Mouse (Mus musculus) spleen, adult 2 months (tissue): ENCODE data around the gene Cnga3.

Experiments
- CTCF ChIP-seq: fragments of 200-500 bp; IDR thresholded peaks from 2 replicates; pipeline ENCODE4 v1.5.1; 2011; ENCODE audit warnings: mild to moderate bottlenecking, inconsistent platforms; ENCODE audit not compliant: insufficient read depth, insufficient read length, insufficient replicate concordance; ENCODE audit errors: extremely low read depth
- POLR2A ChIP-seq: fragments of 200-500 bp; IDR thresholded peaks from 2 replicates; pipeline ENCODE4 v1.6.1; 2011; ENCODE audit warnings: low read depth, low read length, inconsistent platforms

DNA sequence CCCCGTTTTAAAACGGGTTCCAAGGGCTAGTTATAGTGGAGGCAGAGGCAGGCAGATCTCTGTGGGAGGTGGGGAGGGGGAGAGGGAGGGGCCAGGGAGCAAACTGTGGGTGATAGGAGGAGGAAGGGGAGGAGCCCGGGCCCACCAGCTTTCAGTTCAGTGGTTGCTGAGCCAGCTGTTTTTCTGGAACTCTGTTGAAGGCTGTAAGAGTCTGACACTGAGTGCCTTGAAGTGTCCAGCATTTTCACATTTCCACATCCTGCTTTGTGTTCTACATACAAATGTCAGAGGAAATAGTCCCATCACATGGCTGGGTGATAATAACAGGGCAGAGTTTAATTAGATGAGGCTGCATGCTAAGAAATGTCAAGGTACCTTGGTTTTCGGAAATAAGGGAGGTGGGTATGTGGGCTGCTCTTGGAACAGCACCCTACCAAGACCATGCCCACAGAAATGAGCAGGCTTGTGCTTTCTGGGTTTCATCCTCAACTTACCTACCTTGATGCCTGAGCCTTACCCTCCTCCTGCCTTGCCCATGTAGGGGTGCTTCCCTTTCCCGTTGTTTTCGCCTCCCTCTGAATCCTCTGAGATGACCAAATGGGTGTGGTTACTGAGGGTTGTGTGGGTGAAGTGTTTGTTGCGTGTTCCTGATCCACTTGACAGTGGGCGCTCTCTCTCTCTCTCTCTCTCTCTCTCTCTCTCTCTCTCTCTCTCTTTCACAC lies 93.9 kb downstream of the Cnga3 start:
- TF ChIP-seq CTCF = no peak
- TF ChIP-seq POLR2A = no peak
